Mouse (Mus musculus) neural tube, embryonic 12.5 days (tissue): ENCODE measurements at regions not wholly inside any gene's neighbourhood (a gene's known extent, or its start where the extent isn't known, plus 50 kb on each side); places are given as distances from the start of the nearest gene placed in this dataset.

Experiments
- ATAC-seq: fragments of 200-750 bp; cut with Nextera tagmentation; 2 replicates; pipeline ENCODE4 v1.8.0; 2017; ENCODE audit warnings: low read depth, mild to moderate bottlenecking, moderate TSS enrichment, moderate library complexity; ENCODE audit not compliant: low FRiP score
- H3K27ac ChIP-seq: fragments of 300-500 bp; sonication (generic); 2 replicates; pipeline ENCODE4 v1.5.1; 2016
- H3K27me3 ChIP-seq: fragments of 300-500 bp; sonication (generic); replicated peaks from 2 replicates; pipeline ENCODE4 v1.6.1; 2016; ENCODE audit warnings: mild to moderate bottlenecking
- H3K36me3 ChIP-seq: fragments of 300-500 bp; sonication (generic); 2 replicates; pipeline ENCODE4 v1.6.1; 2016; ENCODE audit warnings: mild to moderate bottlenecking
- H3K4me1 ChIP-seq: fragments of 300-500 bp; sonication (generic); 2 replicates; pipeline ENCODE4 v1.6.1; 2016
- H3K4me2 ChIP-seq: fragments of 300-500 bp; sonication (generic); replicated peaks from 2 replicates; pipeline ENCODE4 v1.6.1; 2016; ENCODE audit warnings: mild to moderate bottlenecking
- H3K4me3 ChIP-seq: fragments of 300-500 bp; sonication (generic); 2 replicates; pipeline ENCODE4 v1.5.1; 2016
- H3K9ac ChIP-seq: fragments of 300-500 bp; sonication (generic); 2 replicates; pipeline ENCODE4 v1.6.1; 2016; ENCODE audit warnings: mild to moderate bottlenecking
- H3K9me3 ChIP-seq: fragments of 300-500 bp; sonication (generic); 2 replicates; pipeline ENCODE4 v1.6.1; 2016; ENCODE audit warnings: mild to moderate bottlenecking
- whole genome bisulfite sequencing: fragments of 180-500 bp; shearing (Covaris S2); methylation state at CpG from one replicate; pipeline ENCODE4 v1.1.7; 2016; 5-methylcytosine and 5-hydroxymethylcytosine counted together

DNA sequence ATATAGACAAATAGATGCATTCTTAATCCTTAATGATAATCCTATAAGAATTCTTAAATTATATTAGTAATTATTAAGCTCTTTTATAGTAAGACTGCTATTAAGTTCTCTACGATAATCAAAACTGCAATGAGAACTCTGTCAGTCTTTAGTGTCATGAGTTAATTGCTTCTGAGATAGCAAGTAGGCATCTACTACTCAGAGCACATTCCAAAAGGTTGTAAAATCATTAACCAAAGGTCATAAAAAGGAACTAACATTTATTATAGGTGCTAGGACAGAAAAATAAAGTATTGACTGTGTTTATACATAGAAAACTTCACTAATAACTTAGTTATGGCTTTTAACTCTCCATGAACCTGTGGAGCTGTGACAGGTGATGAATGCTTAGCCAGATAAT lies 84.1 kb upstream of the Gm6657 start:
- H3K9ac ChIP-seq = no peak overlapping the region
- no peak overlapping the region for H3K4me2 ChIP-seq
- ATAC-seq = no peak
- H3K9me3 ChIP-seq = no peaks in the 10 kb centered on the region
- H3K27me3 ChIP-seq = no peaks in the 10 kb centered on the region
- H3K4me1 ChIP-seq = no peaks in the 10 kb centered on the region
- no peak overlapping the region for H3K27ac ChIP-seq
- H3K36me3 ChIP-seq = no peaks in the 10 kb centered on the region
- WGBS = 34% methylated on average over 1 of the region's 1 CpGs
- no peak overlapping the region for H3K4me3 ChIP-seq

DNA sequence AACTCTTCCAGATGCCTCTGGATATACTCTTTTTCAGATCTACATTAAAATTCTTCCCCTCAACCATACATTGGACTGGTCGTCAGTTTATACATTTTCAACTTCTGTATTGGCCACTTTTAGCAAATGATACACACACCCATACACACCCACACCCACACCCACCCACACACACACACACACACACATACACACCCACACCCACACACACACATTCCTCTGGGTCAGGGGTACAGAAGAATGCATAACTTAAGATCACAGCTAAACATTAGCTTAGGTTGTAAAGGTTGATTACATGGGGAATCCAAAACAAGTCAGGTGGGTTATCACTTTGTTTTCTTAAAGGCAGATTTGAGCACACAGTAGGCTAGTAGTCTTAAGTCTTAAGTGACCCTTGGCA lies 75.9 kb upstream of the Gm6657 start:
- H3K4me3 ChIP-seq = no peak overlapping the region
- no peak overlapping the region for H3K9ac ChIP-seq
- ATAC-seq = no peak
- 90% methylated on average over 1 of the region's 1 CpGs for WGBS
- no peaks in the 10 kb centered on the region for H3K9me3 ChIP-seq
- no peak overlapping the region for H3K27ac ChIP-seq
- no peak overlapping the region for H3K4me2 ChIP-seq
- no peaks in the 10 kb centered on the region for H3K4me1 ChIP-seq
- no peaks in the 10 kb centered on the region for H3K27me3 ChIP-seq
- H3K36me3 ChIP-seq = no peaks in the 10 kb centered on the region

GRCm38 (mm10) chr12:78119246-78119645 lies 74.8 kb upstream of the Gm6657 start:
- no peaks in the 10 kb centered on the region for H3K4me1 ChIP-seq
- H3K36me3 ChIP-seq = no peaks in the 10 kb centered on the region
- no peaks in the 10 kb centered on the region for H3K9me3 ChIP-seq
- WGBS = 80% methylated on average over 2 of the region's 2 CpGs
- H3K27ac ChIP-seq = no peak overlapping the region
- no peak overlapping the region for H3K4me3 ChIP-seq
- H3K27me3 ChIP-seq = no peaks in the 10 kb centered on the region
- no peak overlapping the region for H3K9ac ChIP-seq
- ATAC-seq = no peak
- H3K4me2 ChIP-seq = no peak overlapping the region

- no peak for ATAC-seq
- Histone ChIP-seq H3K4me2 (no peak overlapping the region), H3K9me3 (no peaks in the 10 kb centered on the region), H3K9ac (no peak overlapping the region), H3K27me3 (no peaks in the 10 kb centered on the region), H3K27ac (no peak overlapping the region), H3K4me3 (no peak overlapping the region), H3K4me1 (no peaks in the 10 kb centered on the region), H3K36me3 (no peaks in the 10 kb centered on the region)
- 69% methylated on average over 5 of the region's 5 CpGs for WGBS
Measured at GRCm38 (mm10) chr12:78119855-78120254, 74.2 kb upstream of the Gm6657 start.

DNA sequence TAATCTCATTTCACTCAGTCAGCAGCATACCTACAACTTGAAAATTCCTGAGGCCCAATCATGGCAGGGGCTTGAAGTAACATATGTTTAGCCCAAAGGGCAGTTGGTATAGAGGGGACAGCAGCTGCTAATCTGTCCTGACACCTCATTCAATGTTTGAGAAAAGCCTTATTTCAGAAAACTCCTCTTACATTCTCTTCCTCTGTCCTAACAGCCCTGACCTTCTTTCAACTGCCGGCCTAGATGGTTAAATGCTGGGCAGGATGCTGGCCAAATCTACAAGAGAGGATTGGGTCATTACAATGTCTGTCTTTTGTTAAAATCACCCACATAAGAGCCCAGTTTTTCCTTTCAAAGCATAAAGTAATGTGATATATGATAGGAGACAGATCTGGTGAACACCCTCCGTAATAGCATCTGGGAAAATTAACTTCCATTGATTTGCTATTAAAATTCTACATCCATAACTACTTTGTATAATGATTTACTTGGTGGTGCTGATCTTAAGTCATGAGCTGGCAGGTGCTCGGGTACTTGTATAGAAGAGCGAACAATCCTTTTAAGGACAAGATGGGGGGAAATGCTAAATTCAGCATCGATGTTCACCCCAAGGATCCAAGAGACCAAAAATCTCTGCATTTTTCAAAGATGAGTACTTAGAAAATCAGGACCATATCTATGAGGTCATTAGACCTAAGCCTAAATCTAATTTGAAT lies 64.8 kb upstream of the Gm6657 start:
- Histone ChIP-seq H3K9ac (no peak overlapping the region), H3K36me3 (no peaks in the 10 kb centered on the region), H3K4me2 (no peak overlapping the region), H3K4me1 (no peaks in the 10 kb centered on the region), H3K4me3 (no peak overlapping the region), H3K9me3 (no peaks in the 10 kb centered on the region), H3K27ac (no peak overlapping the region), H3K27me3 (no peaks in the 10 kb centered on the region)
- WGBS = 86% methylated on average over 5 of the region's 5 CpGs
- no peak for ATAC-seq

GRCm38 (mm10) chr12:78132016-78132797 lies 61.8 kb upstream of the Gm6657 start:
- no peak overlapping the region for H3K4me2 ChIP-seq
- WGBS = 70% methylated on average over 8 of the region's 8 CpGs
- no peak overlapping the region for H3K4me3 ChIP-seq
- H3K27ac ChIP-seq = no peak overlapping the region
- H3K9ac ChIP-seq = no peak overlapping the region
- ATAC-seq = no peak
- H3K36me3 ChIP-seq = no peaks in the 10 kb centered on the region
- H3K9me3 ChIP-seq = no peaks in the 10 kb centered on the region
- no peaks in the 10 kb centered on the region for H3K4me1 ChIP-seq
- no peaks in the 10 kb centered on the region for H3K27me3 ChIP-seq

GRCm38 (mm10) chr12:78133341-78133740 lies 60.7 kb upstream of the Gm6657 start:
- Histone ChIP-seq H3K4me3 (no peak overlapping the region), H3K27me3 (no peaks in the 10 kb centered on the region), H3K36me3 (no peaks in the 10 kb centered on the region), H3K27ac (no peak overlapping the region), H3K4me1 (no peaks in the 10 kb centered on the region), H3K4me2 (no peak overlapping the region), H3K9me3 (no peaks in the 10 kb centered on the region), H3K9ac (no peak overlapping the region)
- ATAC-seq = no peak
- 90% methylated on average over 9 of the region's 9 CpGs for WGBS

DNA sequence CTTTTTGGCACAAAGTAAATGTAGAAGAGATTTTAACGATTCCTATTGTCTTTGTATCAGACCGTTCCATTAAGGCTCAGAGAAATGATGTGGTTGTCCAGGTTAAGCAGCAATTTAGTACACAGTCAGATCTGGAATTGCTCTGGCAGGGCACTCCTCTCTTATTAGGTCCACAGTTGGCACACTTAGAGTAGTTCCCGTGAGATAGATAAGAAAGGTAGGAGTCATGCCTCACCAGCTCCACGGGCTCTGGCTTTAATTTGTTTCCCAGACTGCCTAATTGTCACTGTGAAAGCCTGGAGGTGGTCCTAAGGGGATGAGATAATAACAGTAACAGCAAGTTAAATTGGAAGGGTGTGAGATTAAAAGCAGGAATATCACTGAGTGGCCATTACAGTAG lies 60.1 kb upstream of the Gm6657 start:
- Histone ChIP-seq H3K36me3 (no peaks in the 10 kb centered on the region), H3K27me3 (no peaks in the 10 kb centered on the region), H3K9ac (no peak overlapping the region), H3K4me3 (no peak overlapping the region), H3K27ac (no peak overlapping the region), H3K9me3 (no peaks in the 10 kb centered on the region), H3K4me1 (no peaks in the 10 kb centered on the region), H3K4me2 (no peak overlapping the region)
- 64% methylated on average over 4 of the region's 4 CpGs for WGBS
- no peak for ATAC-seq

- H3K4me3 ChIP-seq = no peak overlapping the region
- no peak overlapping the region for H3K9ac ChIP-seq
- no peaks in the 10 kb centered on the region for H3K4me1 ChIP-seq
- no peak for ATAC-seq
- no peaks in the 10 kb centered on the region for H3K9me3 ChIP-seq
- H3K36me3 ChIP-seq = no peaks in the 10 kb centered on the region
- H3K27ac ChIP-seq = no peak overlapping the region
- no peak overlapping the region for H3K4me2 ChIP-seq
- 86% methylated on average over 3 of the region's 3 CpGs for WGBS
- no peaks in the 10 kb centered on the region for H3K27me3 ChIP-seq
Measured at GRCm38 (mm10) chr12:78137196-78137595, 56.8 kb upstream of the Gm6657 start.

- Histone ChIP-seq H3K4me3 (no peak overlapping the region), H3K36me3 (no peaks in the 10 kb centered on the region), H3K4me2 (no peak overlapping the region), H3K4me1 (no peaks in the 10 kb centered on the region), H3K27me3 (no peaks in the 10 kb centered on the region), H3K9me3 (no peaks in the 10 kb centered on the region), H3K9ac (no peak overlapping the region), H3K27ac (no peak overlapping the region)
- ATAC-seq = no peak
- WGBS = 95% methylated on average over 1 of the region's 1 CpGs
Measured at GRCm38 (mm10) chr12:78138467-78138866, 55.6 kb upstream of the Gm6657 start.
